Mouse (Mus musculus): ENCODE measurements around the gene Rabgap1l.

Rabgap1l gene

GRCm38 (mm10) chr1:160787164-160787563 lies 5.8 kb downstream of the Rabgap1l start:
- DNase-seq = no peak

DNA sequence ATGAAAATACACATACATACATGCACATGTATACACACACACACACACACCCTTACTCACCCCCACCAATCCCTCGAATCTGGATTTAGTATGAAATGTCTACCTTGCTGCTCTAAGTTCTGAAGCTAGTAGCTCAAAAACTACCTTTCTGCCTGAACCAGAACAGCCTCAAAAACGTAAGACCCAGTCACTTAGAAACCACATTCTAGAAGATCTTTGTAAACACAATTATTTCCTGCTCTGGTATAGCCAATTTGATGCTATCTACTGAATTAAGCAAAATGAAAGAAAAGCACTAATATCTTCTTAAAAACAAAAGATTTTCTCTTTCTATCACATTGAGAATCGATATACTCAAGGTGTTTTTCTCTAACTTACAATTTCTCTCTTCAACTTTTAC lies 6.4 kb downstream of the Rabgap1l start:
- DNase-seq = no peak

DNA sequence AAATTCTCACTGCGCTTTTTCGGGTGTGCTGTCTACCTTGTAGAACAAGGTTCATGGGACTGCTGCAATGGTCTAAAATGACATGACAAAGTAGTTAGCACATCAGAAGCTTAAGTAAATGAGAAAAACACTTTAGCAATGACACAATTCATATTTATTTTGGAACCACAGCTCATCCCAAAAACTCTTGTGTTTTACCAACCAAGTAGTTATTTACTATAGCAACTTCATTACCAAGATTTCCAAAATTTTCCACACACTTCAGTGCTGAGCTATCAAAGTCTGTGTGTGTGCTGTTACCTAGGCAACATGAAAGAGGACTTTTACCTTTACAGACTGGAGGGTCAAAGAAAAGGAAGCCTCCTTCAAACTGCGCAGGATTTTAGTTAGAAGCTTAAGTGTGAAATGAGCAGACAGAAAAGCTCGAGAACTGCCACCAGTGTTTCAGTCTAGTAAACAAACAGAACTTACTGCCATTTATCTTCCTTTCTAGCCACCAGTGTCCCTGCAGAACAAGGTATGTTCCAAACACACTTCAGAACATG lies 7.3 kb downstream of the Rabgap1l start:
- peak; percentile 39 to 62 for DNase-seq

GRCm38 (mm10) chr1:160784122-160784521 lies 8.9 kb downstream of the Rabgap1l start:
- peak; percentile 87 to 89 for DNase-seq

GRCm38 (mm10) chr1:160774166-160774565 lies 18.8 kb downstream of the Rabgap1l start:
- no peak for DNase-seq

DNA sequence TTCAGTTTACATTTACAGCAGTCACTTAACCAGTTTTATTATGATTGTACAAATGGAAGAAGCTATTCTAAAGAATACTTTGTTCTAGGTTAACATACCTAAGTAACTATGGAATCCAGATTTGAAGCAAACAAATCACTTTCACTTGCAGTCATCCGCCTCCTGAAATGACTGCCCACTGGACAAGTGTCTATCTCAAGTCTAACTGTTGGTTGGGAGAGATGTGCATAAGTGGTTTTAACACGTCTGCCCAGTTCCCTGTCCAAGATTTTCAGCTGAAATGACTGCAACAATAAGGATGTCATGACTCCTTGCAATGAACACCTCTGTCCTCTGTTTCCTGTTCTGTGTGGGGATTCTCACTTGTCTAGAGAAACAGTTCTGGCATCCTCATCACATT lies 27.4 kb downstream of the Rabgap1l start:
- no peak for DNase-seq

- peak; percentile 63 to 88 for DNase-seq
These were observed 34.8 kb downstream of the Rabgap1l start for GRCm38 (mm10) chr1:160758243-160758642.

GRCm38 (mm10) chr1:160755359-160755758 lies 37.7 kb downstream of the Rabgap1l start:
- DNase-seq = no peak

- no peak for DNase-seq
These were observed 42.4 kb downstream of the Rabgap1l start for GRCm38 (mm10) chr1:160750629-160751028.

GRCm38 (mm10) chr1:160746786-160747185 lies 46.2 kb downstream of the Rabgap1l start:
- peak; percentile 21 to 26 for DNase-seq

- no peak for DNase-seq
These were observed 47.6 kb downstream of the Rabgap1l start for GRCm38 (mm10) chr1:160745238-160745930.

DNA sequence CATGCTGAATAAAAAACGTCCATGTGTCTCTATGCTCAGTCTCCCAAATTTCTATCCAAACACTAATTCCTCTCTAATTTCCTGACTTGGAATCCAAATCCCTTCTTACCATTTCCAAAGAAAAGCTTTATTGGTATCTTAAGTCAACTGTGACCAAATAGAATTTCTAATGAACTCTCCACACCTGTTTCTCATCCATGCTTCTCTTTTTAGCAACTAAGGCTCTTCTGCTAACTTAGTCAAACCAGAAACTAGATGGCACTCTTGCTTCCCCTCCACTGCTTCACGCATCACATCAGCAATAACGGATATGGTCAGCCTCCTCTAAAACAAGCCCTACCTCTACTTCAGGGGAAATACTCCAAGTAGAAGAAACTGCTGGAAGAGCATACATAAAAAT lies 49.0 kb downstream of the Rabgap1l start:
- peak in 1 of 2 experiments; percentile 4 for DNase-seq

DNA sequence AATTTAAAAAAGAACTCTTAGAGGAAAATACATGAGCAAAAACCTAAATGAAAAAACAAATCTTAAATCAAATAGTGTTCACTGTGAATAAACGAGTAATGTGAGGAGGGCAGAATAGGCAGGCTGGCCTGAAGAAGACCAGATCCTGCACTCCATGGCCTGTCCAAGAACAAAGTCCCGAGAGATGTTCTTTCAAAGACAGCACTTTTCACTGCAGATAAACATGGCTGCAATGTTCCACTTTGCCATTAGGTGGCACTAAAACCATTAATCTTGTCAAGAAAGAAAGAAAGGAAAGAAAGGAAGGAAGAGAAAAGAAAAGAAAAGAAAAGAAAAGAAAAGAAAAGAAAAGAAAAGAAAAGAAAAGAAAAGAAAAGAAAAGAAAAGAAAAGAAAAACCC lies 49.8 kb downstream of the Rabgap1l start:
- peak; percentile 69 to 82 for DNase-seq

GRCm38 (mm10) chr1:160740650-160741049 lies 52.4 kb downstream of the Rabgap1l start:
- no peak for DNase-seq

DNA sequence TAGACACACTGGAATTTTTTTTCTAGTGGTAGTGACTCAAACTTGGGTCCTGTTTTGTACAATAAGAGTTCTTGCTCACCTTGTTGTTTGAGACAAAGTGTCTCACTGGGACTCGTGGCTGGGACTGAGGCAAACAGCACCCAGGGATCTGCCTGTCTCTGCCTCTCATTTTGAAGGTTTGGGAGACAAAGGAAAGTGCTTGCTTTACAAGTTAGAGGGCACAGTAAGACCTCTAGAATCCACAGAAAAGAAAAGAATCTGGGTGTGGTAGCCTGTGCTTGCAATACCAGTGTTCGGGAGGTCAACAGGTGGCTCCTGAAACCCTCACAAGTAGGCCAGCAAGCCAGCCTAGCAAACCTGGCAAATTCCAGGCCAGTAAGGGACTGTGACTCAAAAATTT lies 58.3 kb downstream of the Rabgap1l start:
- no peak for DNase-seq

- DNase-seq = no peak
These were observed 63.1 kb downstream of the Rabgap1l start for GRCm38 (mm10) chr1:160729944-160730343.

- peak in 1 of 2 experiments; percentile 25 for DNase-seq
These were observed 75.3 kb downstream of the Rabgap1l start for GRCm38 (mm10) chr1:160717742-160718141.

GRCm38 (mm10) chr1:160714685-160715084 lies 78.3 kb downstream of the Rabgap1l start:
- DNase-seq = no peak

DNA sequence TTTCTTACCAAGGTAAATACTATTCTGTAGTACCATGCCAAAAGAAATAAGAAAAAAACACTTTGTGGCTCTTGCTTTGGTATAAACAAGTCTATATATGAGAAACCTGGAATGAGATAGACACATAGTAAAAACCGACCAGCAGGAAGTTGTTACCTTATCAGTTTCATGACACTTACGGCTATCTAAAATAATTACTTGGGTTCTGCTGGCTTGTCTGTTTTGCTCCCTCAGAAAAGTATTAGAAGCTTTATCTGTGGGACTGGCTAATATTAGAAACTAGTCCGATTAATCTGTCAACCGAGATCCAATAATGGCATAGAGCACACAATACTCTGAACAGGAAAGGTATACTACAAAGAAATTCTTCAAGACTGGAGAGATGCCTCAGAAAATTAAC lies 79.1 kb downstream of the Rabgap1l start:
- no peak for DNase-seq

DNA sequence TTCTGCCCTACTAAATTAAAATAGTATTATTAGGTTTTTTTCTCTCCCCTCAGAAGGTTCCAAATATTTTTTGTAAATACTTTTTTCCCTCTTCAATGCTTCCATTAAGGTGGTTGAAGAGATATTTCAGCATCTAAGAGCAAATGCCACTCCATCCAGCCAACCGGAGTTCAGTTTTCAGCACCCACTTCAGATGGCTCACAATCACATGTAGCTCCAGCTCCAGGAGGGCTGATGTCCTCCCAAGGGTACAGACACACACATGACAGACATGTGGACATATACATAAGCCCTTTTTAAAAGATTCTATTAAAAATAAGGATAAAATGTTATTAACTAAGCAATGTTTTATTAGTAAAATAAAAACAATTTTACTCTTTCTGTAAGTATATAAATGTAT lies 79.6 kb downstream of the Rabgap1l start:
- DNase-seq = no peak

DNA sequence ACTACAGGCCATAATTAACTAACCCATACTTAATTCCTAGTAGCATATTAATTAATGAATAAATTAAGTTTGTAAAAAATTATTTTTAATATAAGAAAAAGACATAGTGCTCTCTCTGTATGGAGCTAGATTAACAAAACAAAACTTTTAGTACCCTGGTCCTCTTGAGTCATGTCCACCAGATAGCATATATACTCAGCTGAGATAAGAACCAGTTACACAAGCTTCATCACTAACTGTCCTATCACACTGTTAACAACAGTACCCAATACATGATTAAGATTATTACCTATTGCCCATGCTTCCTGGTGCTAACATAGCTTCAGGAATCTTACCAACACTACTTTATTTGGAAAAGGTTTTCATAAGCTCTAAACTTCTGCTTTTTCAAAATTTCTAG lies 82.5 kb downstream of the Rabgap1l start:
- DNase-seq = no peak

GRCm38 (mm10) chr1:160704596-160704995 lies 88.4 kb downstream of the Rabgap1l start:
- no peak for DNase-seq

- DNase-seq = no peak
These were observed 89.2 kb downstream of the Rabgap1l start for GRCm38 (mm10) chr1:160703813-160704212.

GRCm38 (mm10) chr1:160693094-160693447 lies 99.9 kb downstream of the Rabgap1l start:
- peak; percentile 94 to 97 for DNase-seq

Measured in kidney, postnatal 36 days (tissue).